Mouse (Mus musculus) embryo, embryonic 11 days (tissue): ENCODE data around the gene Ptar1.
A peak's percentile ranks its signal among the peaks of the same experiment; 100 is the strongest.
"Not testable (repeated sequence)": the region's sequence is repeated elsewhere in the genome, so short reads cannot be mapped to it uniquely, and the experiment has no call there.

Source experiments
- DNase-seq: peaks from one replicate; pipeline ENCODE4 v3.0.0-alpha.2; 2015

Gene Ptar1

DNA sequence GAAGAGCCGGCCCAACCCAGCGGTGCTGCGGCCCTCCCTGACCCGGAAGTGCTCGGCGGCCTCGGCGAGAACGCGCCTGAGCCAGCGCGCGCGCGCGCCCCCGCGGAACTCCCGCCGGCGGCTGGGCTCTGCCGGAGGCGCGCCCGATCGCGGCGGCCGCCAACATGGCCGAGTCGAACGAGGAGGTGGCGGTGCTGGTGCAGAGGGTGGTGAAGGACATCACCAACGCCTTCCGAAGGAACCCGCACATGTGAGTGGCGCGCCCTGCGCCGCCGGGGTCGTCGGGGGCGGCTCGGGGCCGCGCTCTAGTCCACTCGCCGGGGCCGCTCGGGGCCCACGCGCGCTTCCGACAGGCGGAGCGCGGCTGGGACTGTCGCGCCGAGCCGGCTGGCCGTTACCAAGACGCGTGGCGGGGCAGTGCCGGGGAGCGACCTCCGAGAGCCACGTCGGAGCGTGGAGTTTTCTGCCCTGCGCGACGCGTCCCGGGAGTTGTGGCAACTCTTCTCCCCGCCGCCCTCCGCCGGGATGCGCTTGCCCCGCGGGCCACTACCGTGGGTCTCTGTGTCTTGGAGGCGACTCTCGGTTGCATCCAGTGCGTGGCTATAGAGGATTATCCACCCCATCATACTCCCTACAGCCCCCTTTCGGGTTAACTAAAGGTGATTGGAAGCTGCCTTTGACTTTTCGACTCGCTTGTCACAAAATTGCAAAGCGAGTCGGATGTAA lies at the start of gene Ptar1:
Gene Ptar1, plus strand, starts transcription at position 134 of the 726 bp plus-strand sequence.
- DNase-seq = peak; percentile 93

DNA sequence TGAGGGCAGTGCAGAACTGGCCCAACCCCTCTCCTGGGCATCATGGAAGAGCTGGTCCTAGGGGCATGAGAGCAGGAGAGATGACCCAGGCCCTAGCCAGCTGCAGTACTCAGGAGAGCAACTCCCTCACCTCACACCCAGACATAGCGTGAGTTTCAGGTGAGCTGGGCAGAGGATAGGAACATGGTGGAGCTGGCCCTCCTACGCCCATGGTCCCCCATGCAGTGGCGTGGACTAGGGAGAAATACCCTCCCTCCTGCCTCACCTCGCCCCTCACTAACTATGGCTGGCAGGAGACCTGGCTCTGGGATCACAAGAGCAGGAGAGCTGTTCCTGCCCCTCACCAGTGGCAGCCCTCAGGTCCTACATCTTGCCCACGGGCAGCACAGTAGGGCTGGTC lies 43.4 kb upstream of the Ptar1 start:
- DNase-seq = no peak

DNA sequence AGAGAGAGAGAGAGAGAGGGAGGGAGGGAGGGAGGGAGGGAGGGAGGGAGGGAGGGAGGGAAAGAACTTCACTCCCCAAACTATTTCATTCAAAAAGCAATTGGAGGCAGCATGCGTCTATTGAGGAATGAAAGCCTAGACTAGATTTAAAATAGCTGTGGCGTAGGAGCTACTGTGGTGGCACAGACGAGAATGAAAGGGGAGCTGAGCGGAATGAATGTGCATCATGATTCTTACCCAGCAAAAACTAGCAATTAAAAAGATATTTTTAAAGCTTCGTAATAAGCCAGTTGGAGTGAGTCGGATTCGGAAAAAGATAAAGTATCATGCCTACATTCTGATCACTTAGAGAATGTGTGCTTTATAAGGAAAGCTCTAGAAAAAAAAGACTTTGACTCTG lies 41.9 kb upstream of the Ptar1 start:
- no peak for DNase-seq

DNA sequence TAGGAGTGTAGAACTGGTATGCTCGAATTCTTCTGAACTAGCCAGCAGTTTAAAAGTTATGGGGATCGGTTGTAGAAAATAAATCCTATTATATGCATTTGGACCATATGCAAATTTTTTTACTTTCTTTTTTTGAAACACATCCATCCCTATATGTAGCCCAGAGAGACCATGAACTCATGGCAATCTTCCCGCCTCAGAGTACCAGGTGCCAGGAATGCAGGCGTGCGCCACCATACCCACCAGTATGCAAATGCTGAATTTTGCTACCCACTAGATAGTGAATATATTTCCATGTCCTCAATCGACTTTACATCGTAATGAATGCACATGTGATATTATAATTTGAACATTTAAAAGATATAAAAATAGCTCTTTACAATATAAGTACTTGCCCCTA lies 39.9 kb upstream of the Ptar1 start:
- DNase-seq = no peak

DNA sequence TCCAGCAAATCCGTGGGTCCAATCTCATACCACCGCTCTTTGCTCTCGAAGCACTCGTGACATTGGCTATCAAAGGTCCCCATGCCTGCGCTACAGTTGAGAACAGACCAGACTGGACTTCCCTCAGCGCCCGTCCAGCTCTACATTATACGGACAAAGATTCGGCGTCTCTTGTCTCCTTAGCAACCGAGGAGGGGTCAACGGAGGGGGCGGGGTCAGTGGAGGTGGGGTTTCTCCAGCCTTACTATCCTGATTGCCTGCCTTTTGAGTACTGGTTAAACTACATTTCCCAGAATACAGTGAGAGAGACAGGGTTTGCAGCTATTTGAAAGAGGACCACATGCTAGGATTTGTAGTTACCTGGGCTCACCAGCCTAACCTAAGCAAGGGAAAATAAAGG lies 34.6 kb upstream of the Ptar1 start, which contains the start of gene 1700028P14Rik:
Gene 1700028P14Rik, minus strand, starts transcription at position 169 of the 400 bp plus-strand sequence.
- DNase-seq = peak; percentile 87

DNA sequence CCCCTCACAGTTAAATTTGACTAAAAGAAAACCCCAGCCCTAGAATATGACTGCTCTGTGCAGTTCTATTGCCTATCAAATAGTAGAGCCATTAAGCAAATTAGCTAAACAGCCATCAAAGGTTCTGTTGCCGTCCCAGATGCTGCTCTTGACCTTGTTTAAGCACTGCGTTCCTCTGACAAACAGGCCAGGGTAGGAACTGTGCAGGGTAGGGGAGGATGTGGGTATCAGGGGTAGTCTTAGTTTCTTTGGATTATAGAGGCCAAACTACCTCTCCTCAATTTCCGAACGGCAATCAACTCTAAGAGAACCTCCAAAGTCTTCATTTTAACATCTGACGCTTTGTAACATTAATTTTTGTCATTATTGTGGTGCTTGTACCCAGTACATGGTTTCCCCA lies 34.1 kb upstream of the Ptar1 start:
- DNase-seq = no peak

DNA sequence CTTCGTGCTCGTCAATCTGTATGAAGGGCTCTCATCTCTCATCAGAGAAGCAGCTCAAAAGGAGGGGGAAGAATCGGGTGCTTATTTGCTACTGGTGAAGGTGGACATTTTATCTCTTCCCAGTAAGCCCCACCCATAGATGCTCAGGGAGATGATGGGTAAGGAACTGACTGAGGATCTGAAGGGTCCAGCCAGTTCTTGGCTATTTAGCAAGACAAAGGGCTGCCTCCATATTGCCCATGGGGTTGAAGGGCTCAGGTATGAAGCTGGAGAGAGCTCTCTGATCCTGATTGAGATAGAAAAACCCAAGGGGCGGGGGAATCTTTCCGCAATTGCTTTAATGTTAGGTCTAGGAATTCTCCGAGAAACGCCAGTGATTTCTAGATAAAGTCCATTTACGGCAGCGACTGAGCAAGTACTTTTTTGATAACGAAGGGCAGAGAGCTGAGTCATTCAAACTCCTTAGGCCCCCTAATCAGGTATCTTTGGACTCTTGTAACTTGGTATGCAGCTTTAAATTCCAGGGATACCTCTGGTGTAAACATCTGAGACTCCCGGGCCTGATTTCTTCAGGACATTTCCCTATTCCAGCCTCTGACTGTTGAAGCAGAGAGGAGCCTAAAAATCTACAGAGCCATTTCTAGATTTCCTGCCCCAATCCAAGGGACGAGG lies 29.8 kb upstream of the Ptar1 start:
- no peak for DNase-seq

DNA sequence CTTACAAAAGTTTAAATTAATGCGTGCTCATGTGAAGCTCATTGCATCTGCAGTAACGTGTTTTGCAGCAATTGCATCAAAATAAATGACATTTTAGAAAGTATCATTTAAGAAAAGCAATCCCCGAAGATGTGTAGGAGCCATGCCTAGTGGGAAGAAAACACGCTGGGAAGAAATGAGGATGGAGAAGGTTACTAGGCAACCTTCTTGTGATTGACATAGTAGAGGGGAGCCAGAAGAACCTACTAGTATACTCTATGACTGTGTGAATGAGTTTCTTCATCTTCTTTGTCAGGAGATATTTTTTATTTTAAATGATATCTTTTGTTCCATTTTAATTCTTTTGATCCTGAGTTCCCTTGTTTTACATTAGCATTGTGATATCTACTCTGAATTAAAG lies 28.9 kb upstream of the Ptar1 start:
- no peak for DNase-seq

DNA sequence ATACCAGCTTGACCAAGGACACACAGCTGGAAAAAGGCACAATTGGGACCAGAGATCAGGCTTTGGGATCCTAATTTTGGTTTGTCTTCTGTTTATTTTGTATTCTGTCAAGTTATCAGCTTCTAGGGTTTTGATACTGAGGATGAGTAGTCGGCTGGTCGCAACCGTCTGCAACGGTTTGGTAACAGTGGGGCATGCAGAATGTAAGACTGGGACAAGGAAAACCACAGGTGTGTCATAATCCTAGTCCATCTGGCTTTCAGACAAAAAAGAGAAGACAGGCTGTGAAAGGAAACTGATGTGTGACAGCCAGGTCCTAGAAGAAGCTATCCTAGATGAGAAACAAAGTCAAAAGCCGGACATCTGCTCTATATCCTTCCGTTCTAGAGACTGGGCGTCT lies 23.1 kb upstream of the Ptar1 start:
- DNase-seq = no peak

DNA sequence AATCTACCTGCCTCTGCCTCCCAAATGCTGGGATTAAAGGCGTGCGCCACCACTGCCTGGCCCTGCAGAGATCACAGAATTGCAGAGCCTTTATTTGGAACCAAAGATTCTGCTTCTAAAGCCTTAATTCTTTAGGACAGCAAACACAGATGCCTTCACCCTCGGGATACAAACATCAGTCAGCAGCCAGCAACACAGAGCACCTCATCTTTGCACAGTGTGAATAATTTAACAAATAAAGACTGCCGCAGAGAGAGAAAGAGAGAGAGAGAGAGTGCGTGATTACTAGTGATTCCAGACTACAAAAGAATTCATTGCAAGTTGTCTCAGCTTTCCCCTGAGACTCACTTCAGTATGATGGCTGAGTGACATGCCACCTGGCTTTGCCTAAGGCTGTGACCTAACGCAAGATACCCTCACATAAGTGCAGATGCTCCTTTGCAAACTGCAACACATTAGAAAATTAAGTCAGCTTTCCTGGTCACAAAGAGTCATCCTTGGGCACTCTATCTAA lies 19.0 kb upstream of the Ptar1 start:
- no peak for DNase-seq

DNA sequence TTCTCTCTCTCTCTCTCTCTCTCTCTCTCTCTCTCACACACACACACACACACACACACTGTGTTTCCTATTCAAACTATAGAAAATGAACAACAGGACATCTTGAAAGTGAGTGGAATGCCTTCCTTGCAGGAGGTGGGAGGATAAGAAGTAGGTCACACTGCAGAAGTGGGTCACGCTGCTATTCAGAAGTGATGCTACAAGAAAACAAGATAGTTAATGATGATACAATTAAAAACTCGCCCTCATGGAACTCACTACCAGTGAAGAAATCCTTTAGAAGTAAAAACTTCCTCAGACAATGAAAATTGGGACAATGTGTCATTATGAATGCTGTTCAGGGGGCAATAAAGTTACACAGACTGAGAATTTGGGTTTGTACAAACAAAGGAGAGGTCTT lies 14.2 kb upstream of the Ptar1 start:
- DNase-seq = no peak

DNA sequence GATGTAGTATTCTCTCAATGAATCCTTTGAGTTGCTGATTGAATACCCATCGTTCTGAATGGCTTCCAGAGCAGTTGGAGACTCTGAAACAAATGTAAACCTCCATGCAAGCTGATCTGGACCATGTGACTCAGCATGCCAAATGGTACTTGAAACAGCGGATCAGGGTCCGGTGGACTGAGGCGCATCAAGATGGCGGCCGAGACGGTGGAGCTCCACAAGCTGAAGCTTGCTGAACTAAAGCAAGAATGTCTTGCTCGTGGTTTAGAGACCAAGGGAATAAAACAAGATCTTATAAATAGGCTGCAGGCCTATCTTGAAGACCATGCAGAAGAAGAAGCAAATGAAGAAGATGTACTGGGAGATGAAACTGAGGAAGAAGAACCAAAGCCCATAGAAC lies 11.6 kb upstream of the Ptar1 start:
- DNase-seq = not testable (repeated sequence)

DNA sequence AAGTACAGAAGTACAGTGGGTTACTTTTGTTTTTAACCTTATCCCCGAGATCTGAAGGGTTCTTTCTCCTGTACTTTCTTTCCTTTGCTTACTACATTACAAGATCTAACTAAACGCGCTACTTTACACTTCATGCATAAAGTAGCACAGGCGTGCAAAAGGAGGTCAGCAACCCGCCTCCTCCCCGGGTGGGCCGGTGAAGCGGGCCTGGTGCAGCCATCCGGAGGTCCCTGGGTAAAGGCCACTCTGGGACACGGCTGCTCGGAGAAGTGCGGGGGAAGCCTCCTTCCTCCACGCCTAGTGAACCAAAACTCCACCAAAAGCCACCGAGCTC lies 300 bp upstream of the Ptar1 start:
- no peak for DNase-seq

DNA sequence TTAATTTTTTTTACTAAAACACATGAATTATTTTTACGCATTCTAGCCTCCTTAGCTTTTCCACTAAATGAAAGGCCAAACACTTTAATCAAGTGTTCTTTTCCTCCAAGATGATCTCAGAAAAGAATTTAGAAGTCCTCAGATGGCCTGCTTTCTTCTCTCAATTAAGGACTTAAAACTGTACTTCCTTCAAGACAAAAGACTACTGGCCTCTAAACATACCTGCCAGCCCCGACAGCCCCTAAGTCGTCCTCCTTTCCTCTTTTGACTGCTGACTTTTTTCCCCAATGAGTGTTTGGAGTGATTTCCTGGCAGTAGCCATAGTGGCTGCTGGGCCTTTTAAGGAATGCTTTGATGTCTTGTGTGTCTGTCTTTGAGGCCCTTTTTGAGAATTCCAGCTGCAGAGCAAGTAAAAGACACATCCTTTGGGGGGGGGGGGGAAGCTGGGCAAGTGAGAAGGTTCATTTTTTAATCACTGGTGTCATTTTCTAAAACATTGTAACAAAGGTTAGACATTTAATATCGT lies 1.3 kb downstream of the Ptar1 start:
- peak; percentile 72 for DNase-seq

DNA sequence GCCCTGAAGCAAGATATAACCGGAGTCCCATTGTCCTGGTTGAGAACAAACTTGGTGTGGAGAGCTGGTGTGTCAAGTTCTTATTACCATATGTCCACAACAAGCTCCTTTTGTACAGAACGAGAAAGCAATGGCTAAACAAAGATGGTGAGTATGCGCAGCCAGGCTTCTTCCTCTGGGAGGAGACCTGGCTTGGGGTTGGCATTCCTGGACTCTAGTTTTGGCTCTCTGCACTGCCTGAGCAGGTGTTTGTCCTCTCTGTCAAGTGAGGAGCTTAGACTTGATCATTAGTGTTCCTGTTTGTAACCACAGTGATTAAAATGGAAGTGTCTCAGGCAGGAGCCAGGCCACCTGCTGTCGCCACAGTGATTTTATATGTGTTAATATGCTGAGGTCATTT lies 7.1 kb downstream of the Ptar1 start:
- no peak for DNase-seq

DNA sequence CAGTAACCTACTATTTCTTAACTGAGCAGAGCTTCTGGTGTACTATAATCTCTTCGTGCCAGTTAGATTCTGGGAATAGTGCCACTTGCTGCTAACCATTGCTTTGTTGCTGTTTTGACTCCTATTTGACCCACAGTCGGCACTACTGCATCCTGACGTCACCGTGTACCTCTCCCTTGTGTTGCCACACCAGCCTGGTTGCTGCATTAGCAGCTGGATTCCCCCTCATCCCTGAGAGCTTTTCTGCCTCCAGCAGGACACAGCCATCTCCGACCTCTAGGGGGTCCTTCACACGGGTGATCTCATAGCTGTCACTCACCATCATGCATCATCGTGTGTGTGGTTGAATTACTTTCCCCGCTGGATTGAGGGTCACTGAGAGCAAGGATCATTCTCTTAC lies 10.6 kb downstream of the Ptar1 start:
- DNase-seq = peak; percentile 2

DNA sequence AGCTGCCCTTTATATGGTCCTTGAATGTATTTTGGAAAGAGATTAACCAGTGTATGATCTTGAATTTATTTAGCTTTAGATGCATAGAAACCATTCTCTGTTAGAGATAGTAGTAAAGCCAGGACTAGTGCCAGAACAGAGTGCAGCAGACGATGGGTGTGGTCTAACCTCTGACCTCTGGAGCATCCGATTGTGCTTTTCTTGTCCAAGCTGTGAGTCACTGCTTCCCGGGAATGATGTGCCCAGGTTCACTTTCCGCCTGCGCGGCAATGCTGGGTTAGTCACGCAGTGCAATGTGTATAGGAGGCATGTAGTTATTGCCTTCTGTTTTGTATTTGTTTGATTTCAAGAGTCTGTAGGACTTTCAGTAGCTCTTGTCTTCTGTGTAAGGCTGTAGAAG lies 11.1 kb downstream of the Ptar1 start:
- no peak for DNase-seq

DNA sequence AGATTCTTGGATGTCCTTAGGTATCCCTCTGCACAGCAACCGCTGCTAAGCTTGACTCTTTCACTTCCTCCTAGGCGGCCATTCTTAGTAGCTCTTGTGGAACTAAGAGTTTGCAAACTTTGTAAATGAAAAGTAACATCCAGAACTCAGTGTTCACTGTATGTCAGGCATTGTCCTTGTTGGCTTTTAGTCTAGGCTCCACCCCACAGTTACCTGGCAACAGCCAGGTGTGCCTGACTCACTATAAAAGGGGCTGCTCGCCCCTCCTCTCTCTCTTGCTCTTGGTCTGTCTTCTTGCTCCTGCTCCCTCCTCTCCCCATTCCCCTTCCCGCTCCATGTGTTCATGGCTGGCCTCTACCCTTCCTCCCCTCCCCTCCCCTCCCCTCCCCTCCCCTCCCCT lies 11.9 kb downstream of the Ptar1 start:
- DNase-seq = no peak

DNA sequence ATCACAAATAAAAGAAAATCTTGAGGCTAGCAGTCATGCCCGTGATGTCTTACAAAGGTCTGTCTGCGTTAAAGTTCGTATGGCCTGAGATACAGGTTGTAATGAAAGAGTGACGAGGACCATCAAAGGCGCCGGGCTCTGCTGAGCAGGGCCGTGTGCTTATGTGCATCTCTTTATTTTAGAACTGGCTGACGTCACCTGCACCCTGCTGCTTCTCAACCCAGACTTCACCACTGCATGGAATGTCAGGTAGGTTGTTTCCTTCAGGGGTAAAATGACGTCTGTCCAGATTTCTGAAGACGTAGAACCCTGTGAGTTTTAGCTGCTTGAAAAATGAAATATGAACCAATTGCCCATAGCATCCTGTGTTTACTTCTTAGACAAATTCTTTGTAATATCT lies 15.7 kb downstream of the Ptar1 start:
- DNase-seq = no peak

DNA sequence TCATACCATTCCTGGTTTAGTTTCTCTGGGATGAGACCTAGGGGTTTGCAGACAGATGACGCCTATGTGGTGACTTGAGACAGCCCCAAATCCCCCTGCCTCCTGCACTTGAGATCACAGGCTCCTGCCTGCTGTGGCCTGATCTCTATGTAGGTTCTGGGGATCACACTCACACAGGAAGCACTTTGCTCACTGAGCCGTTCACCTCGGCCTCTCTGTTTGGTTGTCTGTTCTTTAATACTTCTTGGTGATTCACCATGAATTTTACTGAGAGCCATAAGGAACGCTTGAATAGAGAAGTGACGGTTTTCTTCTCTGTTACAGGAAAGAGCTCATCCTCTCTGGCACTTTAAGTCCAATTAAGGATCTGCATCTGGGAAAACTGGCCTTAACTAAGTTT lies 18.2 kb downstream of the Ptar1 start:
- no peak for DNase-seq

DNA sequence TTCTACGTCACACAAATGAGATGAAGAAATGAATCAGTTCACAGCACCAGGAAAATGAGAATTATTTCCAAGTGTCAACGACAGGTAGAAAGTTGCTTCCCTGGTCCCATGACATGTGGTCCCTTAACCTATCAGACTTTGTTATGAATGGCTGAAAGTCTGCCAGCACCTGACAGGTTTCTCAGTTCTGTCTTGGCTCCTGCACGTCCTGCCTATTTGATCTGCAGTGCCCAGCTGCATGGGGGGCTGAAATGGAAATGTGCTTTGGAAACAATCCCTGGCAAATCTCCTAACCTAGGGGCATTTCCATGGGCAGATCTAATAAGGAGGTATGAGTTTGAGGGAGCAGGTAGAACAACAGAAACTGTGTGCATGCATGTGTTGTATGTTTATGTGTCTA lies 59.3 kb downstream of the Ptar1 start:
- DNase-seq = no peak

DNA sequence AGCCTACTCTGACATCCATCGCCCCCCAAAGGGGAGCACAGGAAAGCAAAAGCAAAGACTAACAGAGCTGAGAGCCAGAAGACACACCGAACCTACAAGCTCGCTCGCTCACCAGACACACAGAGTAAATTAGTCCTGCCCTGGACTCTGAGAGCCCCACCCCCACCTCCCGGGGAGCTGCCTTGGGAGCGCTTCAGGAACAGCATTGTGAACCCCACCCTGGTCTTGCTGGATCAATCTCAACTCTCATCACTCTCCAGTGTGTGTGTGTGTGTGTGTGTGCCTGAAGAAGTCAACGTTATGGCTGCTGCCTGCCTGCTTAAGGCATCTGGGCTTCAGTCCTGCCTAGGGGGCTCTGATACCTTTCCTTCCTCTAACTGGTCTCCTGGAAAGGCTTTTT lies 69.8 kb downstream of the Ptar1 start:
- peak; percentile 18 for DNase-seq

DNA sequence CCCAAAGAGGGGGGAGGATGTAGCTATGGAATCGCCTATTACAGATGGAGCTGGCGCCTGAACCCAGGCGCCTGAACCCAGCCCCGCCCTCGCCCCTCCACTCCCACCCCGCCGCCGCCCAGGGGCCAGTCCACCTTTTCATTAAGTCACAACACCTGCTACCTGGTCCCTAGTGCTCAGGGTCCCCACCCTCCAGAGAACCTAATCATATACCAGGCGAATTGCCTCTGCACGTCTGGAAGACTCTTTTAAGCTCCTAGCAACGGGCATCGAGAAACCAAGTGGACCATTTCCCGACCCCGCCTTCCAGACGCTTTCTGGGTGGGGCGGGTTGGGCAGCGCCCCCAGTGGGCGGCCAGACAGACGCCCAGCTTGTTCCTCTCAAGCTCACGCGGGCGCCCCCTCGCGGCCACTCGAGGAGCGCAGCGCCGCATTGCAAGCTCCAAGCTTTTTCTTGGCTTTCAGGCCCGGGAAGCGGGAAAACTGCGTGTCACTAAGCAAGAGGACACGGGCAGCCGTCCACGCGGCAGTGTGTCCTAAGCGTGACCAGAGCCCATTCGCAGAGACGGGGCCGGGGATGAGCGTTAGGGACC lies 70.8 kb downstream of the Ptar1 start:
- DNase-seq = peak; percentile 97
